Mouse (Mus musculus): Measurements from ENCODE around the gene Tshz2.

Tshz2 gene

DNA sequence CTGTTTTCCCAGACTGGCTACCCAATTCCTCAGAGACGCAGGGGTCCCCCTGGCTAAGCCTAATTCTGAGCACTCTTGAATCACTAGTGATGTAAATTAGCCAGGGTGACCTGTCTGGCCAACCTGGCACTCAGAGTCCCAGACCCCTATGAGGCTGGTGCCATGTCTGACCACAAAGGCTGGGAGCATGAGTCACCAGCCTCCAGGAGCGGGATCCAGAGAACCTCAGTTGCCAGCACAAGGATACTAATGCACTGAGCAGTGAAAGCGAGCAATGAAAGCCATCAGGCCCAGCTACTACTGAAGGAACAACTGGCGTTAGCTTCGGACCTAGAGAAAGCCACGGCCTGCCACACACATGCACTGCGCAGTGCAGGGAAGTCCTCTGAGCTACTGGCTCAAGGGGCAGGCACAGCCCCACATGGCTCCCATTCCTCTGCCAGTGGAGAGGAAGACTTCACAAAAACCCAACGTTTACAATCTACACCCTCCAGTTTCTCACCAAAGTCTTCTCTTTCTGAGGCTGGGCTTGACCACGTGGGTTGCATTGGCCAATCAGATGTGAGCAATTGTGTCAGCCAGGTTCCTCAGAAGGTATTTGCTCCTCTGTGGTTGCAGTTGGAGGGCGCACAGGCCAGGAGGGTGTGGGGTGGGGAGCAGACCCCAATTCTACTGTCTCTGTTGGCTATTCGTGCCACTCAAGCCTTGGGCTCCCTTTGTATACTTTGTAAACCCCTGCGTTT is 409.8 kb downstream of the Tshz2 start:
- DNase-seq (ENCODE audit: extremely low spot score): no peak

GRCm38 (mm10) chr2:170043290-170043689 is 410.5 kb downstream of the Tshz2 start:
- no peak for DNase-seq (ENCODE audit: extremely low spot score)

DNA sequence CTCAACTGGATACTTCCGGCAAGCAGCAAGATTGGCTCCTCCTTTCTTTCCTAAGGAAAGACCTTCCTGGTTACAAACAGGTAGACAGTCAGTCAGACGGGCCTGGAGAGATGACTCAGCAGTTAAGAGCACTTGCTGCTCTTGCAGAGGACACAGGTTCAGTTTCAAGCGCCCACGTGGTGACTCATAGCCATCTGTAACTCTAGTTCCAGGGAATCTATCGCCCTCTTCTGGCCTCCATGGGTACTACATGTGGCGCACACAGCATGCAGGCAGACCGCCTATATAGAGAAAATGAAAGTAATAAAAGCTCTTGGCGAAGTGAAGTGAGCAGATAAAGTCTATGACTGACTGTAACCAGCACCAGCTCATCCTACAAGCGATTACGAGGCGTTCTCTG is 413.1 kb downstream of the Tshz2 start:
- no peak for DNase-seq (ENCODE audit: extremely low spot score)

DNA sequence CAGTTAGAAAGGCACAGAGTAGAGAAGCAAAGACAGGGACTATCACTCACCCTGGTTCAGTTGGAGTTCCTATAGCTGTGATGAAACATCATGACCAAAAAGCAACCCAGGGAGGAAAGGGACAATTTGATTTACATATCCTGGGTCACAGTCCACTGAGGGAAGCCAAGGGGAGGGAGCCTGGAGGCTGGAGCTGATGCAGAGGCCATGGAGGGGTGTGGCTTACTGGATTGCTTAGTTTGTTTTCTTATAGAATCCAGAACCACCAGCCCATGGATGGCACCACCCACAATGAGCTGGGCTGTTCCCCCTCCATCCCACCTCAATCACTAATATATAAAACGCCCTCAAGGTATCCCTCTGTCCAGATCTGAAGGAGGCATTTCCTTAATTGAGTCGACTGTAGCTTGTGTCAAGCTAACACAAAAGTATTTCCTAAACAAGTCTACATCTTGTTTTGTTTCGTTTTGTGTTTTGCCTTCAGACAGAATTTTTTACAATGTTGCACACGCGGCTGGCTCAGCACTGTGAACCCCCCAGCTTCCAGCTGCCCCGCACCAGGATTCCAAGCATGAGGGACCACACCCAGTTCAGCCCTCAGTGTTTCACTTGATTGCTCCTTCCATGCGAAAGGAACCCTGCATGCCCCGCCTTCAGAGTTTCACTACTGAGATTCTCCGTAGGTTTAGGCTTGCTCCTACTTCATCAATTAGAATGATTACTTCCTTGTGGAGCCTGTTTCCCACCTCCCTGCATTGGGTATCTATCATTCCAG is 413.7 kb downstream of the Tshz2 start:
- DNase-seq (ENCODE audit: extremely low spot score): no peak

DNA sequence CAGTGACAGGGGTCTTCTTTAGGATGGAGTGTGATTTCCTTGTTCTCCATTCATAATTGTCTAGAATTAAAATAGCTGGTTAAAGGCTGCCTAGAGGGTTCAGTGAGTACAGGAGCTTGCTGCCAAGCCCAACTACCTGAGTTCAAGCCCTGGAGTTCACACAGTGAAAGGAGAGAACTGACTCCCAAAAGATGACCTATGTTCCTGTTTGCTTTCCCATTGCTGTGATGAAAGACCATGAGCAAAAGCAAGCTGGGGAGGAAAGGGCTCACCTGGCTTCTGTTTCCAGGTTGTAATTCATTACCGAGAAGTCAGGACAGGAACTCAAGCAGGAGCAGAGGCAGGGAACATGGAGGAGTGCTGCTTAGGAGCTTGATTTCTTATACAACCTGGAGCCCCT is 416.0 kb downstream of the Tshz2 start:
- no peak for DNase-seq (ENCODE audit: extremely low spot score)

DNA sequence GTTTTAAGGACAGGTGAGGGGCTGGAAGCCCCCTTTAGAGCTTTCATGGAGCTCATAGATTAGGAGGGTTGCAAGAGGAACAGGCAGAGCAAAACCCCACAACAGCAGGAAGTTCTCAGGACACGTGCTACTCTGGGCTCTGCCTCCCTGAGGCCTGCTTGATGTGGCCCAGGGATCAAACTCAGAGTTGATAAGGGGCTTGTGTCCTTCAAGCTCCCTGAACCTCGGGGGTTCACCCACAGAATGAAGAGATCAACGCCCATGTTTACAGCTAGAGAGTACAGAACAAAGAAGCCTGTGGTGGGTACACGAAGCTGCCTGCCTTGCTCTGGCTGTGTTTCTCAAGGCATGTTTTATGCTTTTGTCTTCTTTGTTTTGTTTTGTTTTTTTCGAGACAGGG is 417.8 kb downstream of the Tshz2 start:
- no peak for DNase-seq (ENCODE audit: extremely low spot score)

- DNase-seq (ENCODE audit: extremely low spot score): no peak
These were observed 418.6 kb downstream of the Tshz2 start for GRCm38 (mm10) chr2:170051441-170051840.

DNA sequence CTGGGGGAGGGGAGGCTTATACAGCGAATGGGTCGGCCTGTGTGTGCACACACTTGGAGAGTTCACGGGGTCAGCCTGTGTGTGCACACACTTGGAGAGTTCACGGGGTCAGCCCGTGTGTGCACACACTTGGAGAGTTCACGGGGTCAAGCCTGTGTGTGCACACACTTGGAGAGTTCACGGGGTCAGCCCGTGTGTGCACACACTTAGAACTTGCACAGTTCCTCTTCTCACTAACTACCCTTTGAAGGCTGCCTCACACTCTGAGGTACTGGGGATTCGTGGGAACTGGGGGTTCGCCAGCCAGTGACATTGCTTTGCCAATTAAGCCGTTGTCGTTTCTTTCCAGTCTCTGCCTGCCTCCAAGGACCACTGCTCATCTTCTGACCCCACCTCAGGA is 422.1 kb downstream of the Tshz2 start:
- DNase-seq (ENCODE audit: extremely low spot score): no peak

GRCm38 (mm10) chr2:170055413-170055812 is 422.6 kb downstream of the Tshz2 start:
- peak; percentile 57 for DNase-seq (ENCODE audit: extremely low spot score)

DNA sequence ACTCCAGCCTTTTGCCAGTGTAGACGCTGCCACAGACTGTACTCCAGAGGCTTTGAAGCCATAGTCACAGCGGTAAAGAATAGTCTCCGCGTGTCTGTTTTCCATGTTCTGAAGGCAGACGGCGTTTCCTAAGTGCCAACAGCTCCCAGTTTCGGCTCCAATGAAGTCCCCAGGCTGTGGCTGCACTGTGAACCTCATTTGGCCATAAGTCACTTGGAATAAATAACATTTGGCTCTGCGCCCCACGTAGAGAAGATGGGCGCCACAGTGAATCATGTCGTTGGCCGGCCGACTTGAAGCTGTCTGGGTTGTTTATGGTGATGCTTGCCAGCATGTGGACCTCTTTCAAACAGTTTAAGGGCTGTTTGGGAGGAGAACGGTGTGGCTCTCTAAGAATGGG is 426.0 kb downstream of the Tshz2 start:
- DNase-seq (ENCODE audit: extremely low spot score): no peak

DNA sequence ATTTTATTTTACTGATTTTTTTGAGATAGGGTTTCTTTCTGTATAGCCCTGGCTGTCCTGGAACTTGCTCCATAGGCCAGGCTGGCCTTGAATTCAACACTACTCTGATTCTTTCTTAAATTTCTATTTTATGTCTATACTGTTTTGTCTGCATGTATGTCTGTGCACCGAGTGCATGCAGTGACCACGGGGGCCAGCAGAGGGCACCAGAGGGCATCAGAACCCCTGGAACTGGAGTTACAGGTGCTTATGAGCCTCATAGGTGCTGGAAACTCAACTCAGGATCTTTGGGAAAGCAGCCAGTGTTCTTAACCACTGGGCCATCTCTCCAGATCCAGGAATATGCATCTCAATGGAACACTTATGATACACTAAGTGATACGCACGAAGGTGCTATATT is 427.3 kb downstream of the Tshz2 start:
- peak; percentile 31 for DNase-seq (ENCODE audit: extremely low spot score)

- no peak for DNase-seq (ENCODE audit: extremely low spot score)
These were observed 429.6 kb downstream of the Tshz2 start for GRCm38 (mm10) chr2:170062378-170062777.

DNA sequence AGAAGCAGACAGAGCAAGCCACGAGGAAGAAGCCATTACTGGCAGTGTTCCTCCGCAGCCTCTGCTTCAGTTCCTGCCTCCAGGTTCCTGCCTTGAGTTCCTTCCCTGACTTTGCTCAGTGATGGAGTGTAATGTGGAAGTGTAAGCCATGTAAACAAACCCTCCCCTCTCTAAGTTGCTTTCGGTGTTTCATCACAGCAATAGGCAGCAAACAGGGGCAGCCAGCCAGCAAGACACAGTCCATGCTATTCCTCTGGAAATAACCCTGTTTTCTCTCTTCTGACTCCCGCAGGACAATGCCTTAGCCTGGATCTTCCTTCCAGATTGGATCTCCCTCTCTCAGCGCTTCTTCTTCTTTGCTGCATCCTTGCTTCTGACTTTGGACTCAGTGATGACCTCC is 437.2 kb downstream of the Tshz2 start:
- no peak for DNase-seq (ENCODE audit: extremely low spot score)

DNA sequence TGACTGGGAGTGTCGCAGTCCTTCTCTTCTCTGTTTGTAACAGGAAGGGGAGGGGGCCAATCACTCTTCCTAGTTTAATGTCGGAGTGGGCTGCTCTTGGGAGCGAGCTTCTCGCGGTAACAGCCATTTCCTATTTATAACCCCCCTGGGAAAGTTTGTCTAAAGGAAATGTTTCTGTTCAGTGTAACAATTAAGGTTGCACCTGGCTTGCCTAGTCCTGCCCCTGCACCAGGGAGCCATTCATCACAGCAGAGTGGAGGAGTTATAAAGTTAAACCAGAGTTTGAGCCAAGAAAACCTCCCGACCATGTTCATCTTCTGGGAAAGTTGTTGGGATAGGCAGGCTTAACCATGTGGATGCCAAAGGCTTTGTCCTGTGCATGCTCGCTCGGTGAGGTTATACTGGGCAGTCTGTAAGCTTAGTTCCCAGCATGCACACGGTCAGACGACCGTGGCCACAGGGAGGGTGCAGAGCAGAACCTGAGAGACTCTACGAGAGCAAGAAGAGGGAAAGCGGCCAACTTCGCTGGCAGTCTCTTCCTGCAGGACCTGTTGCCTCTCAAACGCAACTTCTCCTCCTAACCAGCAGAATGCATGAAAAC is 437.9 kb downstream of the Tshz2 start:
- DNase-seq (ENCODE audit: extremely low spot score): peak; percentile 39

DNA sequence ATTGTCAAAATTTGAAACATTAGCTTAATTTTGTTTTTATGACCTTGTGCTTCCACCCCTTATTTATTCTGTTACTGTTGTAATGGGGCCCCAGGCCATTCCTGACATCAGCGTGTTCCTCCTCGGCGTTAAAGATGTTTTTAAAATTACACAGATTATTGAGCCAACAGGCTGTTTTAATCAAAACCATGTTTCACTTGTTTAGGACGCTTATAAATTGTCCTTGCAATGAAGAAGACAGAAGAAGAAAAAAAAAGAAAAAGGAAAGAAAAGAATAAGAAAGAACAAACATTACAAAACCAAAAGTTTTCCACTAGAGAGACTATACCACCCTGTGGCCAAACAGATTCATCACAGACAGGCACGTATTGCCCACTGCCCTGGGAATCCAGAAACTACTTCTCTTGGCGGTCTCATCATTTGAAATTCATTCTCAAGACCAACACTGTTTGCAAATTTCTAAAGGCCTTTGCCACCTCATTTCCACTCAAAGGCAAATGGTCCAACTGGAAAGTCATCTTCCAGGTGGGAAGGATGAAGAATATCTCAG is 444.2 kb downstream of the Tshz2 start:
- no peak for DNase-seq (ENCODE audit: extremely low spot score)

DNA sequence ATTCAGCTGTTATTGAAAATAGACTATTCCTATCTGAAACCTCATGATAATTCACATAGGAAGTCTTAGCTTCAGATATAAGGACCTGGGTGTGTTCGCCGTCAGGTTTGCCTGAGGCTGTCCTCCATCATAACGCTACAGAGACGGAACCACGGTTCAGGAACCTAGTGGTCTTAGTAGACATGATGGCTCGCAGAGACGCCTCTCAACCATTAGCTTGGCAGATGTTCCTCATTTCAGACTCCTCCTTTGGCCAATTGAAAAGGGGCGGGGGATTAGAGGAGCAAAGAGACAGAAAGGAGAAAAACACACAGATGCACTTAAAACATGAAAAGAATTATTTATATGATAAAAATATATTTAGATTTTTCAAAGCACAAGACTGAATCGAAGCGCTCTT is 445.2 kb downstream of the Tshz2 start:
- no peak for DNase-seq (ENCODE audit: extremely low spot score)

GRCm38 (mm10) chr2:170078442-170079017 is 445.7 kb downstream of the Tshz2 start:
- no peak for DNase-seq (ENCODE audit: extremely low spot score)

- no peak for DNase-seq (ENCODE audit: extremely low spot score)
These were observed 459.0 kb downstream of the Tshz2 start for GRCm38 (mm10) chr2:170091563-170092443.

DNA sequence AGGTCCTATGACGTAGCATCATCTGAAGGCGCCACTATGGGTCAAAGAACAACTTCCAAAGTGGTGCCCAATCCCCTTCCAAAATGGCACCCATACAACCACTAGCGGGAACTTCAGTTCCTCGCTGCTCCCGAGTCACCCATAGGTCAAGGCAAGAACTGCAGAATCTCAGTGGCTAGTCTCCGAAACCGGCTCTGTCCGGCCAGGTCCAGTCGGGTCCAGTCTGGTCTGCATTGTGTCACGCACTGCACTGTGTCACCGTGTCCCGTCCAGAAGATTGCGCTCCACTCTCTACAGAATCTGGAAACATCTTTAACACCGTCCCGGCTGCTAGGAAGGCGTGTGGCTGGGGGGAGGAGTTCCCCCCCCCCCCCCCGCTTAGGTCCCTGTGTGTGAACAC is 461.4 kb downstream of the Tshz2 start:
- DNase-seq (ENCODE audit: extremely low spot score): no peak

DNA sequence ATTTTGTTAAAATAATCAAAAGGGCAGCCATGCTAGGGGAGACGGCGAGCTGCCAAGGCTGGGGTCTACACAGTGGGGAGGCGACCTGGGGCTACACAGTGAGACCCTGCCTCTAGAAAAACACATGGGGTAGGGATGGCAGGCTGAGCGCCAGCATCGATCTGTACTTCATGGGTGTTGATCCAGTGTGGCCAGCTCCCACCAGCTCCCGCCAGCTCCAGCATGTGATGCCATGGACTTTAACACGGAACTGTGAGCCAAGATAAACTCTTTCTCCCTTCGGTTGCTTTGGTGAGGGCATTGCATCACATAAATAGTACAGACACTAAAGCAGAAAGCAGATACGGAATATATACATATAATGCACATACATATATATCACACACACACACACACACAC is 462.1 kb downstream of the Tshz2 start:
- no peak for DNase-seq (ENCODE audit: extremely low spot score)

DNA sequence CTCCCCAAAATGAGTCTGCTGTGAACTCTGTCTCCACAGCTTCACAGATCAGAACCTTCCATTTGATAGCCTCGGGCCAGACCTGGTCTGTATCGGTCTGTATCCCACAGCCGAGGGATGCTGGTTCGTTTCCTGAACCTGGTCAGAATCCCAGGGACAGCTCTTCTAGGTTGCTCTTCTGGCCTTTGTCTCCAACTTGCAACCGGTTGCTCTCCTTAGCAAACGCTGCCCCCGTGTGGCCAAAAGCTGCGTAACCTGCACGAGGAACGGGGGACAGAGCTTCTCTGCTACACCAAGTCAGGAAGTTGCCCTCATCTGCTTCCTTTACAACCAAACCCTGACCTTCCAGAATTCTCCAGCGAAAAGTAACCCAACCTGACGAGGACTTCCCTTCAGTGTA is 468.3 kb downstream of the Tshz2 start:
- peak; percentile 95 for DNase-seq (ENCODE audit: extremely low spot score)

Data from embryo, embryonic 9.5 days (tissue).